Mouse (Mus musculus) hindbrain, embryonic 14.5 days (tissue): Measurements from ENCODE around the gene Minpp1. TPM values are rescaled to one million over a fixed set of nuclear protein-coding genes. Genes with fewer than 3 reads are reported as not detected.

Experiments
- ATAC-seq: fragments of 200-750 bp; cut with Nextera tagmentation; 2 replicates; pipeline ENCODE4 v1.8.0; 2017; ENCODE audit warnings: moderate number of reproducible peaks, mild to moderate bottlenecking, moderate TSS enrichment, moderate library complexity; ENCODE audit not compliant: low FRiP score
- DNase-seq: peaks from one replicate; pipeline ENCODE4 v3.0.0-alpha.2; 2015; ENCODE audit warnings: low spot score
- H3K27ac ChIP-seq: fragments of 300-500 bp; sonication (generic); 2 replicates; pipeline ENCODE4 v1.5.1; 2014; ENCODE audit warnings: mild to moderate bottlenecking, moderate library complexity
- H3K27me3 ChIP-seq: fragments of 300-500 bp; sonication (generic); 2 replicates; pipeline ENCODE4 v1.6.1; 2014; ENCODE audit warnings: mild to moderate bottlenecking, low read length, mixed read lengths; ENCODE audit not compliant: control insufficient read depth, insufficient read depth
- H3K36me3 ChIP-seq: fragments of 300-500 bp; sonication (generic); replicated peaks from 2 replicates; pipeline ENCODE4 v1.6.1; 2014; ENCODE audit not compliant: control insufficient read depth, insufficient read depth
- H3K4me1 ChIP-seq: fragments of 300-500 bp; sonication (generic); replicated peaks from 2 replicates; pipeline ENCODE4 v1.6.1; 2014; ENCODE audit warnings: antibody characterized with exemption, low read length, mixed read lengths; ENCODE audit not compliant: control insufficient read depth, insufficient read depth
- H3K4me2 ChIP-seq: fragments of 300-500 bp; sonication (generic); replicated peaks from 2 replicates; pipeline ENCODE4 v1.6.1; 2014; ENCODE audit warnings: mild to moderate bottlenecking, moderate library complexity
- H3K4me3 ChIP-seq: fragments of 300-500 bp; sonication (generic); replicated peaks from 2 replicates; pipeline ENCODE4 v1.5.1; 2014; ENCODE audit warnings: mild to moderate bottlenecking, low read length
- H3K9ac ChIP-seq: fragments of 300-500 bp; sonication (generic); 2 replicates; pipeline ENCODE4 v1.6.1; 2014
- H3K9me3 ChIP-seq: fragments of 300-500 bp; sonication (generic); 2 replicates; pipeline ENCODE4 v1.6.1; 2016; ENCODE audit warnings: low read length; ENCODE audit not compliant: control insufficient read depth
- WGBS: fragments of 180-500 bp; shearing (Covaris S2); extraction: QIAGEN DNeasy Blood & Tissue Kit; methylation state at CpG from one replicate; pipeline ENCODE4 v1.1.7; 2014; 5-methylcytosine and 5-hydroxymethylcytosine counted together
- polyA plus RNA-seq: library from polyadenylated mRNA; unstranded; fragments of >200 nt; fragmentation: Nextera tagmentation; extraction: Ambion mirVana; gene quantifications from 2 replicates; pipeline ENCODE4 v1.2.1, GENCODE M21; 2014

Minpp1 gene
- polyA plus RNA-seq, 1 experiment from 2014 or later, result 60.6 TPM

- Histone ChIP-seq H3K27me3 (no peaks in the 10 kb centered on the region), H3K9me3 (no peaks in the 10 kb centered on the region), H3K4me1 (no peaks in the 10 kb centered on the region), H3K4me2 (no peak overlapping the region), H3K36me3 (peaks cover 72% of the 10 kb centered on the region), H3K4me3 (no peak overlapping the region), H3K9ac (no peak overlapping the region), H3K27ac (no peak overlapping the region)
- DNase-seq (no peak), ATAC-seq (no peak)
- 93% methylated on average over 6 of the region's 6 CpGs for WGBS
Measured at GRCm38 (mm10) chr19:32497411-32497810, 11.8 kb downstream of the Minpp1 start.

GRCm38 (mm10) chr19:32498002-32498401 is 12.4 kb downstream of the Minpp1 start:
- H3K36me3 ChIP-seq, result peaks cover 66% of the 10 kb centered on the region
- H3K27me3 ChIP-seq, result no peaks in the 10 kb centered on the region
- WGBS, result 96% methylated on average over 5 of the region's 5 CpGs

GRCm38 (mm10) chr19:32501414-32501813 is 15.8 kb downstream of the Minpp1 start:
- 85% methylated on average over 6 of the region's 6 CpGs for WGBS
- peak; percentile 69 for DNase-seq
- peak; percentile 51; the same call in 1 of the 2 replicates for ATAC-seq

More at GRCm38 (mm10) chr19:32498002-32498401, 12.4 kb downstream of the Minpp1 start:
- DNase-seq, result no peak
- Histone ChIP-seq H3K4me2 (no peak overlapping the region), H3K4me3 (no peak overlapping the region), H3K4me1 (no peaks in the 10 kb centered on the region), H3K27ac (no peak overlapping the region), H3K9ac (no peak overlapping the region), H3K9me3 (no peaks in the 10 kb centered on the region)
- no peak for ATAC-seq

GRCm38 (mm10) chr19:32506081-32506480 is 20.5 kb downstream of the Minpp1 start:
- Histone ChIP-seq H3K36me3 (peaks cover 21% of the 10 kb centered on the region), H3K4me3 (no peak overlapping the region), H3K4me2 (no peak overlapping the region), H3K27ac (no peak overlapping the region), H3K9ac (no peak overlapping the region), H3K9me3 (no peaks in the 10 kb centered on the region), H3K27me3 (no peaks in the 10 kb centered on the region), H3K4me1 (no peaks in the 10 kb centered on the region)
- no peak for DNase-seq
- no peak for ATAC-seq
- WGBS, result 89% methylated on average over 8 of the region's 8 CpGs

More at GRCm38 (mm10) chr19:32501414-32501813, 15.8 kb downstream of the Minpp1 start:
- Histone ChIP-seq H3K27me3 (no peaks in the 10 kb centered on the region), H3K9me3 (no peaks in the 10 kb centered on the region), H3K4me2 (no peak overlapping the region), H3K9ac (no peak overlapping the region), H3K4me1 (no peaks in the 10 kb centered on the region), H3K36me3 (peaks cover 47% of the 10 kb centered on the region), H3K27ac (no peak overlapping the region), H3K4me3 (no peak overlapping the region)

- ATAC-seq (no peak), DNase-seq (no peak)
- no peak overlapping the region for H3K4me3 ChIP-seq
- no peak overlapping the region for H3K27ac ChIP-seq
- peaks cover 20% of the 10 kb centered on the region for H3K36me3 ChIP-seq
- WGBS, result 96% methylated on average over 5 of the region's 5 CpGs
- no peaks in the 10 kb centered on the region for H3K27me3 ChIP-seq
- no peak overlapping the region for H3K9ac ChIP-seq
- H3K4me1 ChIP-seq, result no peaks in the 10 kb centered on the region
- no peak overlapping the region for H3K4me2 ChIP-seq
- H3K9me3 ChIP-seq, result no peaks in the 10 kb centered on the region
Measured at GRCm38 (mm10) chr19:32506514-32506913, 20.9 kb downstream of the Minpp1 start.

- H3K4me1 ChIP-seq, result no peaks in the 10 kb centered on the region
- H3K36me3 ChIP-seq, result peaks cover 24% of the 10 kb centered on the region
- no peak overlapping the region for H3K4me3 ChIP-seq
- WGBS, result 93% methylated on average over 6 of the region's 6 CpGs
- H3K27me3 ChIP-seq, result no peaks in the 10 kb centered on the region
- ATAC-seq (no peak; the same call in 1 of the 2 replicates), DNase-seq (no peak)
- H3K4me2 ChIP-seq, result no peak overlapping the region
- no peak overlapping the region for H3K27ac ChIP-seq
- 0 out of 2 replicates have a peak, but pooled peaks cover 3% of the 10 kb centered on the region for H3K9me3 ChIP-seq
- no peak overlapping the region for H3K9ac ChIP-seq
Measured at GRCm38 (mm10) chr19:32507100-32507499, 21.5 kb downstream of the Minpp1 start.

- no peak for ATAC-seq
- no peaks in the 10 kb centered on the region for H3K27me3 ChIP-seq
- 0 out of 2 replicates have a peak, but pooled peaks cover 3% of the 10 kb centered on the region for H3K9me3 ChIP-seq
- H3K9ac ChIP-seq, result no peak overlapping the region
- H3K4me2 ChIP-seq, result no peak overlapping the region
- H3K4me3 ChIP-seq, result no peak overlapping the region
- H3K36me3 ChIP-seq, result peaks cover 28% of the 10 kb centered on the region
- no peaks in the 10 kb centered on the region for H3K4me1 ChIP-seq
- DNase-seq, result no peak
- 92% methylated on average over 9 of the region's 9 CpGs for WGBS
- H3K27ac ChIP-seq, result no peak overlapping the region
Measured at GRCm38 (mm10) chr19:32507526-32507925, 22.0 kb downstream of the Minpp1 start.

GRCm38 (mm10) chr19:32510267-32510666 is 24.7 kb downstream of the Minpp1 start:
- H3K4me1 ChIP-seq, result no peaks in the 10 kb centered on the region
- peaks cover 47% of the 10 kb centered on the region for H3K36me3 ChIP-seq
- no peak overlapping the region for H3K27ac ChIP-seq
- 0 out of 2 replicates have a peak, but pooled peaks cover 3% of the 10 kb centered on the region for H3K9me3 ChIP-seq
- ATAC-seq, result no peak
- H3K4me2 ChIP-seq, result no peak overlapping the region
- no peak overlapping the region for H3K4me3 ChIP-seq
- H3K27me3 ChIP-seq, result no peaks in the 10 kb centered on the region
- WGBS, result 88% methylated on average over 3 of the region's 3 CpGs
- no peak overlapping the region for H3K9ac ChIP-seq
- DNase-seq, result no peak

GRCm38 (mm10) chr19:32510962-32511361 is 25.4 kb downstream of the Minpp1 start:
- Histone ChIP-seq H3K4me1 (no peaks in the 10 kb centered on the region), H3K36me3 (peaks cover 53% of the 10 kb centered on the region), H3K4me3 (no peak overlapping the region), H3K4me2 (no peak overlapping the region), H3K27ac (no peak overlapping the region), H3K27me3 (no peaks in the 10 kb centered on the region), H3K9me3 (0 out of 2 replicates have a peak, but pooled peaks cover 3% of the 10 kb centered on the region), H3K9ac (no peak overlapping the region)
- ATAC-seq, result no peak
- no peak for DNase-seq
- 97% methylated on average over 6 of the region's 6 CpGs for WGBS

- H3K27me3 ChIP-seq, result no peaks in the 10 kb centered on the region
- H3K9me3 ChIP-seq, result 0 out of 2 replicates have a peak, but pooled peaks cover 3% of the 10 kb centered on the region
- H3K36me3 ChIP-seq, result peaks cover 59% of the 10 kb centered on the region
- H3K4me2 ChIP-seq, result no peak overlapping the region
- H3K4me1 ChIP-seq, result no peaks in the 10 kb centered on the region
- no peak overlapping the region for H3K9ac ChIP-seq
- DNase-seq (no peak), ATAC-seq (no peak)
- H3K27ac ChIP-seq, result no peak overlapping the region
- no peak overlapping the region for H3K4me3 ChIP-seq
- WGBS, result 37% methylated on average over 1 of the region's 1 CpGs
Measured at GRCm38 (mm10) chr19:32512518-32512917, 26.9 kb downstream of the Minpp1 start.
